Mouse (Mus musculus) hindbrain, postnatal 0 days (tissue): ENCODE measurements at regions not wholly inside any gene's neighbourhood (a gene's known extent, or its start where the extent isn't known, plus 50 kb on each side); places are given as distances from the start of the nearest gene placed in this dataset.

Experiments
- ATAC-seq: fragments of 200-750 bp; cut with Nextera tagmentation; 2 replicates; pipeline ENCODE4 v1.8.0; 2017; ENCODE audit warnings: mild to moderate bottlenecking, moderate TSS enrichment, moderate library complexity
- DNase-seq: peaks from one replicate; pipeline ENCODE4 v3.0.0-alpha.2; 2015; ENCODE audit warnings: low spot score
- H3K27ac ChIP-seq: fragments of 300-500 bp; sonication (generic); 2 replicates; pipeline ENCODE4 v1.5.1; 2014; ENCODE audit warnings: mild to moderate bottlenecking
- H3K27me3 ChIP-seq: fragments of 300-500 bp; sonication (generic); 2 replicates; pipeline ENCODE4 v1.6.1; 2014; ENCODE audit warnings: low read length, mixed read lengths; ENCODE audit not compliant: insufficient read depth
- H3K36me3 ChIP-seq: fragments of 300-500 bp; sonication (generic); 2 replicates; pipeline ENCODE4 v1.6.1; 2014; ENCODE audit warnings: low read length, mixed read lengths; ENCODE audit not compliant: insufficient read depth
- H3K4me1 ChIP-seq: fragments of 300-500 bp; sonication (generic); 2 replicates; pipeline ENCODE4 v1.6.1; 2014; ENCODE audit warnings: antibody characterized with exemption, low read length, mixed read lengths; ENCODE audit not compliant: insufficient read depth
- H3K4me2 ChIP-seq: fragments of 300-500 bp; sonication (generic); 2 replicates; pipeline ENCODE4 v1.6.1; 2014; ENCODE audit warnings: low read depth, mild to moderate bottlenecking, low read length, moderate library complexity, mixed read lengths
- H3K4me3 ChIP-seq: fragments of 300-500 bp; sonication (generic); 2 replicates; pipeline ENCODE4 v1.5.1; 2014; ENCODE audit warnings: low read length
- H3K9ac ChIP-seq: fragments of 300-500 bp; sonication (generic); replicated peaks from 2 replicates; pipeline ENCODE4 v1.6.1; 2014; ENCODE audit warnings: mild to moderate bottlenecking, low read length, moderate library complexity, mixed read lengths
- H3K9me3 ChIP-seq: fragments of 300-500 bp; sonication (generic); 2 replicates; pipeline ENCODE4 v1.6.1; 2016; ENCODE audit warnings: low read length, mixed read lengths
- CTCF ChIP-seq: IDR thresholded peaks from 2 replicates; pipeline ENCODE4 v1.5.1; 2016; ENCODE audit warnings: antibody characterized with exemption, control low read depth, low read depth
- WGBS: fragments of 180-500 bp; shearing (Covaris S2); extraction: QIAGEN DNeasy Blood & Tissue Kit; methylation state at CpG from one replicate; pipeline ENCODE4 v1.1.7; 2014; 5-methylcytosine and 5-hydroxymethylcytosine counted together

DNA sequence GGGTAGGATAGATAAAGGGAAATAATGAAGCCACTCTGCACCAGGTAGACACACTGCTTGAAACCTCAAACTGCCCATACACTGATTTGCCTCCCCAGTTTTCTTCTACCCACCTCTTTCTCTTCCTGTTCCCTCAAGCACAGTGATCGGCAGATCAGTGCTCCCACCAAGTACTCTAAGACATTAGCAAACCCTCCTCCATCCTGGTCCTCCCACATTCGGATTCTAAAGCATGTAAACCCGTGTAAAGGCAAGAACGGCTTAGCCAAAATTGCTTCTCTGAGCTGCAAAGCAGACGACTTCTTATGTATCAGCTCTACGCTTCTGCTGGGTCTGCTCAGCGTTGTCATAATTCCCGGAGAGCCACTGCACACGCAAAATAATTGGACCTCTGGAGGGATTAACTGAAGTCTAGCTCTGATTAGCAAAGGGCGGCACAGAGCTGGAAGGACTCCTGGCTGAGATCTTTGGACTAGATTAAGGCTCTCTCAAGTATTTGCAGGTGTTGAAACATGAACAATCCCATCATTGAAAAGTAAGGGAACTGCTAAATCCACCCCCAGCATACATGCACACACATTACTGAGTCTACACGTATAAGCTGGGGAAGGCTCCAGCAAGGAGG, 67.2 kb downstream of the Mtx3 start:
- H3K27me3 ChIP-seq, result no peaks in the 10 kb centered on the region
- H3K4me1 ChIP-seq, result no peaks in the 10 kb centered on the region
- no peak overlapping the region for H3K9ac ChIP-seq
- H3K4me3 ChIP-seq, result no peak overlapping the region
- DNase-seq, result no peak
- WGBS, result 71% methylated on average over 11 of the region's 11 CpGs
- no peak overlapping the region for H3K27ac ChIP-seq
- no peaks in the 10 kb centered on the region for H3K36me3 ChIP-seq
- no peaks in the 10 kb centered on the region for H3K9me3 ChIP-seq
- TF ChIP-seq CTCF, result no peak
- H3K4me2 ChIP-seq, result no peak overlapping the region
- ATAC-seq, result no peak

DNA sequence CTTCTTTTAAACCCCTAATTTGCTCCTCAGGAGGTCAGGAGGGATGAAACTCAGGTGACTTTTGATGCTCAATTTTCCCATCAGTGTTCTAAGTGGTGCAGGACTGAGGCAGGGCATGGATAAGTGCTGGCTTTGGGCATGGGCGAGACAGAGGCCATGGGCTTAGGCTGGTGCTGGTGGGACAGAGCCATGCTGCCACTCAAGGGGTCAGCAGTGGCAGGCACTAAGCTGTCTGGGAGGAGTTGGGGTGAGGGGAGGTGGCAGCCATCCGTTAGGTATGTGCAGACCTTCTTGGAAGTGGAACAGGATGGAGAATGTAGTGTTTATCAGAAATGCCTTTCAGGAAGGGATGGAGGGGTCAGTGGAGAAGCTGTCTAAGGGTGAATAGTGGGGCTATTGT, 68.1 kb downstream of the Mtx3 start:
- Histone ChIP-seq H3K4me3 (no peak overlapping the region), H3K36me3 (no peaks in the 10 kb centered on the region), H3K27me3 (no peaks in the 10 kb centered on the region), H3K4me2 (no peak overlapping the region), H3K4me1 (no peaks in the 10 kb centered on the region), H3K27ac (no peak overlapping the region), H3K9me3 (no peaks in the 10 kb centered on the region), H3K9ac (no peak overlapping the region)
- WGBS, result 68% methylated on average over 2 of the region's 2 CpGs
- no peak for TF ChIP-seq CTCF
- DNase-seq, result no peak
- no peak for ATAC-seq

GRCm38 (mm10) chr13:92914631-92915030, 70.1 kb downstream of the Mtx3 start:
- Histone ChIP-seq H3K4me3 (no peak overlapping the region), H3K4me1 (no peaks in the 10 kb centered on the region), H3K27ac (no peak overlapping the region), H3K9ac (no peak overlapping the region), H3K27me3 (no peaks in the 10 kb centered on the region), H3K4me2 (no peak overlapping the region), H3K36me3 (no peaks in the 10 kb centered on the region), H3K9me3 (no peaks in the 10 kb centered on the region)
- ATAC-seq, result no peak
- WGBS, result 84% methylated on average over 3 of the region's 3 CpGs
- no peak for DNase-seq
- TF ChIP-seq CTCF, result no peak

GRCm38 (mm10) chr13:92915221-92915839, 70.8 kb downstream of the Mtx3 start:
- no peak for TF ChIP-seq CTCF
- Histone ChIP-seq H3K27me3 (no peaks in the 10 kb centered on the region), H3K4me2 (no peak overlapping the region), H3K9me3 (no peaks in the 10 kb centered on the region), H3K4me1 (no peaks in the 10 kb centered on the region), H3K27ac (no peak overlapping the region), H3K36me3 (no peaks in the 10 kb centered on the region), H3K9ac (no peak overlapping the region), H3K4me3 (no peak overlapping the region)
- DNase-seq (no peak), ATAC-seq (no peak)
- 74% methylated on average over 2 of the region's 2 CpGs for WGBS

- no peaks in the 10 kb centered on the region for H3K27me3 ChIP-seq
- no peaks in the 10 kb centered on the region for H3K4me1 ChIP-seq
- H3K4me2 ChIP-seq, result no peak overlapping the region
- H3K9ac ChIP-seq, result no peak overlapping the region
- H3K9me3 ChIP-seq, result no peaks in the 10 kb centered on the region
- no peak for TF ChIP-seq CTCF
- H3K27ac ChIP-seq, result no peak overlapping the region
- H3K4me3 ChIP-seq, result no peak overlapping the region
- DNase-seq, result no peak
- H3K36me3 ChIP-seq, result no peaks in the 10 kb centered on the region
- WGBS, result 74% methylated on average over 5 of the region's 5 CpGs
- ATAC-seq, result peak; percentile 61; the same call in 1 of the 2 replicates
Measured at GRCm38 (mm10) chr13:92915948-92916710, 71.6 kb downstream of the Mtx3 start.

GRCm38 (mm10) chr13:92919882-92920281, 75.3 kb downstream of the Mtx3 start:
- Histone ChIP-seq H3K4me1 (no peaks in the 10 kb centered on the region), H3K9ac (no peak overlapping the region), H3K36me3 (no peaks in the 10 kb centered on the region), H3K9me3 (no peaks in the 10 kb centered on the region), H3K27ac (no peak overlapping the region), H3K4me3 (no peak overlapping the region), H3K4me2 (no peak overlapping the region), H3K27me3 (no peaks in the 10 kb centered on the region)
- WGBS, result 80% methylated on average over 2 of the region's 2 CpGs
- ATAC-seq, result no peak
- TF ChIP-seq CTCF, result no peak
- DNase-seq, result no peak

- no peak for TF ChIP-seq CTCF
- 90% methylated on average over 3 of the region's 3 CpGs for WGBS
- DNase-seq, result no peak
Measured at GRCm38 (mm10) chr13:92921936-92922335, 77.4 kb downstream of the Mtx3 start.

More at GRCm38 (mm10) chr13:92921936-92922335, 77.4 kb downstream of the Mtx3 start:
- H3K36me3 ChIP-seq, result no peaks in the 10 kb centered on the region
- H3K4me2 ChIP-seq, result no peak overlapping the region
- no peak overlapping the region for H3K9ac ChIP-seq
- H3K27me3 ChIP-seq, result no peaks in the 10 kb centered on the region
- no peak overlapping the region for H3K27ac ChIP-seq
- H3K9me3 ChIP-seq, result no peaks in the 10 kb centered on the region
- no peaks in the 10 kb centered on the region for H3K4me1 ChIP-seq
- no peak for ATAC-seq
- no peak overlapping the region for H3K4me3 ChIP-seq
